Mouse (Mus musculus) CH12.LX (cell line): ENCODE results near the gene Gli2.

Experiments used
- BHLHE40 ChIP-seq: IDR thresholded peaks from 2 replicates; pipeline ENCODE4 v1.6.1; 2011; ENCODE audit warnings: mild to moderate bottlenecking, low read depth, low read length, improper control_type of control experiment
- CHD2 ChIP-seq: IDR thresholded peaks from 2 replicates; pipeline ENCODE4 v1.6.1; 2011; ENCODE audit warnings: low read length, improper control_type of control experiment
- CTCF ChIP-seq, 2 experiments: IDR thresholded peaks in 1 of 2; conservative IDR thresholded peaks in 1 of 2; 2 replicates each; pipeline ENCODE4 v1.5.1; 2011 to 2012; ENCODE audit warnings: low read depth in 2 of 2, low read length in 2 of 2, improper control_type of control experiment in 1 of 2, inconsistent platforms in 1 of 2, mild to moderate bottlenecking in 1 of 2, moderate library complexity in 1 of 2
- GABPA ChIP-seq: IDR thresholded peaks from 2 replicates; pipeline ENCODE4 v1.6.1; 2012; ENCODE audit warnings: low read depth, low read length, improper control_type of control experiment, inconsistent platforms; ENCODE audit not compliant: insufficient replicate concordance
- MEF2A ChIP-seq: IDR thresholded peaks from 2 replicates; pipeline ENCODE4 v1.6.1; 2014; ENCODE audit warnings: low read depth, mild to moderate bottlenecking, inconsistent platforms, low read length, improper control_type of control experiment, borderline replicate concordance
- NELFE ChIP-seq: IDR thresholded peaks from 2 replicates; pipeline ENCODE4 v1.6.1; 2011; ENCODE audit warnings: low read depth, low read length, improper control_type of control experiment
- NRF1 ChIP-seq: IDR thresholded peaks from 2 replicates; pipeline ENCODE4 v1.6.1; 2014; ENCODE audit warnings: low read depth, mild to moderate bottlenecking, inconsistent platforms, low read length, improper control_type of control experiment, moderate library complexity
- POLR2A ChIP-seq: IDR thresholded peaks from 2 replicates; pipeline ENCODE4 v1.6.1; 2011; ENCODE audit warnings: low read depth, mild to moderate bottlenecking, improper control_type of control experiment, low read length
- RAD21 ChIP-seq: IDR thresholded peaks from 2 replicates; pipeline ENCODE4 v1.6.1; 2011; ENCODE audit warnings: low read depth, mild to moderate bottlenecking, low read length, improper control_type of control experiment, moderate library complexity
- SIN3A ChIP-seq: IDR thresholded peaks from 2 replicates; pipeline ENCODE4 v1.6.1; 2012; ENCODE audit warnings: low read length, improper control_type of control experiment, inconsistent platforms
- UBTF ChIP-seq: IDR thresholded peaks from 2 replicates; pipeline ENCODE4 v1.6.1; 2012; ENCODE audit warnings: low read depth, mild to moderate bottlenecking, inconsistent platforms, low read length, improper control_type of control experiment, moderate library complexity
- USF2 ChIP-seq: conservative IDR thresholded peaks from 2 replicates; pipeline ENCODE4 v1.6.1; 2011; ENCODE audit warnings: low read depth, low read length, improper control_type of control experiment
- ZC3H11A ChIP-seq: IDR thresholded peaks from 2 replicates; pipeline ENCODE4 v1.6.1; 2012; ENCODE audit warnings: low read depth, mild to moderate bottlenecking, inconsistent platforms, low read length, improper control_type of control experiment

GRCm38 (mm10) chr1:118948407-118948806 is 105.0 kb downstream of the Gli2 start:
- TF ChIP-seq CTCF (conservative IDR thresholded peaks at IDR 0.05 in 1 of 2, IDR thresholded peaks at IDR 0.05 in 1 of 2; ENCODE audit: low read depth in 2 of 2, low read length in 2 of 2), result no peak
- TF ChIP-seq POLR2A, result no peak
- no peak for TF ChIP-seq RAD21
- TF ChIP-seq GABPA, result no peak
- no peak for TF ChIP-seq NELFE
- no peak for TF ChIP-seq SIN3A
- no peak for TF ChIP-seq NRF1
- no peak for TF ChIP-seq ZC3H11A
- TF ChIP-seq MEF2A, result no peak
- TF ChIP-seq BHLHE40, result no peak
- TF ChIP-seq UBTF, result no peak
- TF ChIP-seq USF2, result no peak
- TF ChIP-seq CHD2, result no peak
